Mouse (Mus musculus) midbrain, embryonic 14.5 days (tissue): Measurements from ENCODE around the gene Adipor2. TPM values are rescaled to one million over a fixed set of nuclear protein-coding genes. Genes with fewer than 3 reads are reported as not detected.

Experiments
- ATAC-seq: fragments of 200-750 bp; cut with Nextera tagmentation; 2 replicates; pipeline ENCODE4 v1.8.0; 2017; ENCODE audit warnings: moderate number of reproducible peaks, moderate library complexity; ENCODE audit not compliant: low FRiP score, low TSS enrichment
- DNase-seq: peaks from one replicate; pipeline ENCODE4 v3.0.0-alpha.2; 2015
- H3K27ac ChIP-seq: fragments of 300-500 bp; sonication (generic); replicated peaks from 2 replicates; pipeline ENCODE4 v1.5.1; 2014; ENCODE audit warnings: mild to moderate bottlenecking, low read depth, low read length, moderate library complexity
- H3K27me3 ChIP-seq: fragments of 300-500 bp; sonication (generic); 2 replicates; pipeline ENCODE4 v1.6.1; 2014; ENCODE audit warnings: low read length, control low read depth, mixed read lengths; ENCODE audit not compliant: control insufficient read depth, insufficient read depth
- H3K36me3 ChIP-seq: fragments of 300-500 bp; sonication (generic); 2 replicates; pipeline ENCODE4 v1.6.1; 2014; ENCODE audit warnings: low read length, control low read depth; ENCODE audit not compliant: control insufficient read depth, insufficient read depth
- H3K4me1 ChIP-seq: fragments of 300-500 bp; sonication (generic); 2 replicates; pipeline ENCODE4 v1.6.1; 2014; ENCODE audit warnings: mild to moderate bottlenecking, antibody characterized with exemption, low read length, control low read depth; ENCODE audit not compliant: control insufficient read depth, insufficient read depth
- H3K4me2 ChIP-seq: fragments of 300-500 bp; sonication (generic); 2 replicates; pipeline ENCODE4 v1.6.1; 2014; ENCODE audit warnings: mild to moderate bottlenecking, low read length, moderate library complexity
- H3K4me3 ChIP-seq: fragments of 300-500 bp; sonication (generic); replicated peaks from 2 replicates; pipeline ENCODE4 v1.5.1; 2014; ENCODE audit warnings: low read depth, low read length
- H3K9ac ChIP-seq: fragments of 300-500 bp; sonication (generic); replicated peaks from 2 replicates; pipeline ENCODE4 v1.6.1; 2014; ENCODE audit warnings: mild to moderate bottlenecking, low read length, moderate library complexity
- H3K9me3 ChIP-seq: fragments of 300-500 bp; sonication (generic); 2 replicates; pipeline ENCODE4 v1.6.1; 2016; ENCODE audit warnings: low read length, control low read depth, mixed read lengths; ENCODE audit not compliant: control insufficient read depth
- WGBS: fragments of 180-500 bp; shearing (Covaris S2); extraction: QIAGEN DNeasy Blood & Tissue Kit; methylation state at CpG from one replicate; pipeline ENCODE4 v1.1.7; 2014; 5-methylcytosine and 5-hydroxymethylcytosine counted together
- polyA plus RNA-seq: library from polyadenylated mRNA; unstranded; fragments of >200 nt; fragmentation: Nextera tagmentation; extraction: Ambion mirVana; gene quantifications from 2 replicates; pipeline ENCODE4 v1.2.1, GENCODE M21; 2014

The Adipor2 gene
- polyA plus RNA-seq, 1 experiment from 2014 or later, result 31.9 TPM

GRCm38 (mm10) chr6:119430508-119430907 lies 13.0 kb upstream of the Adipor2 start:
- Histone ChIP-seq H3K9me3 (no peaks in the 10 kb centered on the region), H3K36me3 (no peaks in the 10 kb centered on the region), H3K27ac (no peak overlapping the region), H3K4me2 (no peak overlapping the region), H3K4me3 (no peak overlapping the region), H3K4me1 (no peaks in the 10 kb centered on the region), H3K9ac (no peak overlapping the region), H3K27me3 (no peaks in the 10 kb centered on the region)
- DNase-seq (peak; percentile 78), ATAC-seq (no peak)
- WGBS, result 49% methylated on average over 2 of the region's 2 CpGs

GRCm38 (mm10) chr6:119429311-119429710 lies 11.8 kb upstream of the Adipor2 start:
- no peaks in the 10 kb centered on the region for H3K36me3 ChIP-seq
- H3K4me2 ChIP-seq, result no peak overlapping the region
- no peak overlapping the region for H3K4me3 ChIP-seq
- no peak for DNase-seq
- no peak for ATAC-seq
- H3K27me3 ChIP-seq, result no peaks in the 10 kb centered on the region; the same call in 1 of the 2 replicates
- 95% methylated on average over 13 of the region's 13 CpGs for WGBS
- H3K27ac ChIP-seq, result no peak overlapping the region
- H3K9me3 ChIP-seq, result no peaks in the 10 kb centered on the region
- H3K4me1 ChIP-seq, result no peaks in the 10 kb centered on the region
- no peak overlapping the region for H3K9ac ChIP-seq

- no peaks in the 10 kb centered on the region for H3K9me3 ChIP-seq
- no peaks in the 10 kb centered on the region for H3K36me3 ChIP-seq
- no peak overlapping the region for H3K27ac ChIP-seq
- no peaks in the 10 kb centered on the region; the same call in 1 of the 2 replicates for H3K27me3 ChIP-seq
- no peak overlapping the region for H3K9ac ChIP-seq
- no peak overlapping the region for H3K4me3 ChIP-seq
- 94% methylated on average over 3 of the region's 3 CpGs for WGBS
- no peaks in the 10 kb centered on the region for H3K4me1 ChIP-seq
- ATAC-seq (no peak), DNase-seq (no peak)
- no peak overlapping the region for H3K4me2 ChIP-seq
Measured at GRCm38 (mm10) chr6:119428611-119429010, 11.1 kb upstream of the Adipor2 start.

DNA sequence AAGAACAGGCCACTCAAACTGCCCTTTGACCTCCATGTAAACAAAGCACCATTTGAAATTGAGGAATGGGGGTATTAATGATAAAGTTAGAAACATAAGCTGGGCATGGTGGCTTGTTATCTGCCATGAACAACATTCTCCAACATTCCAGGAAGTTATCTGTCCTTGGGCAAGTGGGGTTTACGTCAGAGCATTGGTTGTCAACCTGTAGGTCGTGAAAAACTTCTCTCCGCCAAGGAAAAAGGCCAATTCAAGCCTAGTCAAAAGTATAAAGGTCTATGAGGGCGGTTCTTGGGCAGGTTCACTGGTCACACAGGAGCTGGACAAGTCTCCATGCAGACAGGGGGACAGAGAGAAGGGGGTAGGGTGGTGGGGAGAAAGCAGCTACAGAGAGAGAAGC lies 3.5 kb upstream of the Adipor2 start:
- H3K36me3 ChIP-seq, result no peaks in the 10 kb centered on the region
- no peak overlapping the region for H3K4me3 ChIP-seq
- H3K27ac ChIP-seq, result no peak overlapping the region
- 93% methylated on average over 4 of the region's 4 CpGs for WGBS
- no peak for ATAC-seq
- H3K4me1 ChIP-seq, result no peaks in the 10 kb centered on the region
- H3K9ac ChIP-seq, result no peak overlapping the region
- DNase-seq, result no peak
- no peak overlapping the region for H3K4me2 ChIP-seq
- H3K9me3 ChIP-seq, result no peaks in the 10 kb centered on the region
- peaks cover 6% of the 10 kb centered on the region; the same call in 1 of the 2 replicates for H3K27me3 ChIP-seq

- no peak overlapping the region for H3K4me2 ChIP-seq
- no peaks in the 10 kb centered on the region for H3K4me1 ChIP-seq
- H3K9ac ChIP-seq, result no peak overlapping the region
- DNase-seq, result no peak
- H3K36me3 ChIP-seq, result no peaks in the 10 kb centered on the region
- no peak overlapping the region for H3K27ac ChIP-seq
- peaks cover 6% of the 10 kb centered on the region; the same call in 1 of the 2 replicates for H3K27me3 ChIP-seq
- no peaks in the 10 kb centered on the region for H3K9me3 ChIP-seq
- H3K4me3 ChIP-seq, result no peak overlapping the region
- no peak for ATAC-seq
- WGBS, result 96% methylated on average over 5 of the region's 5 CpGs
Measured at GRCm38 (mm10) chr6:119420357-119420756, 2.9 kb upstream of the Adipor2 start.

DNA sequence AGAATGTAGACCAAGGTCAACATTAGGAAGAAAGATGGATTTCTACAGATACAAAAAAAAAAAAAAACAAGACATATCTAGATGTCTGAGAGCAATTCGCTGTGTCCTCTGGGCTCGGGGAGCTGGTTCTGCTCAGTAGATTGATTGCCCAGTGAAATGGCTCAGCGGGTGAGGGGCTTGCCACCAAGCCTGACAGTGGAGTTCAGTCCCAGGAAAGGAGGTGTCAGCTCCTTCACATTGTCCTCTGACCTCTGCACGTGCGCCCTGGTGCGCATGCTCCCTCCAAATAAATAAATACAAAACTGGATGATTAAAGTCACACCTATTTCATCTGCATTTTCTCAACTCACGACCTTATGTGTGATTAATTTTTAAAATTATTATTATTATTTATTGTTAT lies 1.9 kb upstream of the Adipor2 start:
- H3K27ac ChIP-seq, result no peak overlapping the region
- H3K4me3 ChIP-seq, result no peak overlapping the region
- no peak overlapping the region for H3K9ac ChIP-seq
- 32% methylated on average over 7 of the region's 7 CpGs for WGBS
- H3K4me2 ChIP-seq, result no peak overlapping the region
- ATAC-seq, result no peak
- H3K4me1 ChIP-seq, result no peaks in the 10 kb centered on the region
- no peak for DNase-seq
- H3K36me3 ChIP-seq, result no peaks in the 10 kb centered on the region
- no peaks in the 10 kb centered on the region for H3K9me3 ChIP-seq
- peaks cover 6% of the 10 kb centered on the region; the same call in 1 of the 2 replicates for H3K27me3 ChIP-seq

- Histone ChIP-seq H3K4me2 (no peak overlapping the region), H3K4me1 (no peaks in the 10 kb centered on the region), H3K36me3 (no peaks in the 10 kb centered on the region), H3K4me3 (no peak overlapping the region), H3K9ac (no peak overlapping the region), H3K27me3 (0 out of 2 replicates have a peak, but pooled peaks cover 6% of the 10 kb centered on the region), H3K27ac (no peak overlapping the region), H3K9me3 (no peaks in the 10 kb centered on the region)
- peak; percentile 46; the same call in 1 of the 2 replicates for ATAC-seq
- WGBS, result 12% methylated on average over 7 of the region's 7 CpGs
- DNase-seq, result peak; percentile 42
Measured at GRCm38 (mm10) chr6:119418392-119419251, 1.1 kb upstream of the Adipor2 start.

- Histone ChIP-seq H3K4me1 (no peaks in the 10 kb centered on the region), H3K4me3 (no peak overlapping the region), H3K27me3 (0 out of 2 replicates have a peak, but pooled peaks cover 6% of the 10 kb centered on the region), H3K9me3 (no peaks in the 10 kb centered on the region), H3K4me2 (no peak overlapping the region), H3K9ac (no peak overlapping the region), H3K36me3 (no peaks in the 10 kb centered on the region), H3K27ac (no peak overlapping the region)
- no peak for ATAC-seq
- WGBS, result 49% methylated on average over 7 of the region's 7 CpGs
- no peak for DNase-seq
Measured at GRCm38 (mm10) chr6:119417821-119418220, 317 bp upstream of the Adipor2 start.

GRCm38 (mm10) chr6:119416643-119417042 lies 861 bp downstream of the Adipor2 start:
- H3K4me1 ChIP-seq, result no peaks in the 10 kb centered on the region
- no peak overlapping the region for H3K9ac ChIP-seq
- 70% methylated on average over 6 of the region's 6 CpGs for WGBS
- H3K4me3 ChIP-seq, result no peak overlapping the region
- H3K27ac ChIP-seq, result no peak overlapping the region
- H3K9me3 ChIP-seq, result no peaks in the 10 kb centered on the region
- H3K36me3 ChIP-seq, result no peaks in the 10 kb centered on the region
- DNase-seq, result no peak
- no peak overlapping the region for H3K4me2 ChIP-seq
- 0 out of 2 replicates have a peak, but pooled peaks cover 6% of the 10 kb centered on the region for H3K27me3 ChIP-seq
- ATAC-seq, result no peak
